Mouse (Mus musculus) lung, embryonic 14.5 days (tissue): Measurements from ENCODE around the gene Ank3. TPM values are rescaled to one million over a fixed set of nuclear protein-coding genes. Genes with fewer than 3 reads are reported as not detected.
A peak's percentile ranks its signal among the peaks of the same experiment; 100 is the strongest.

Experiments used
- ATAC-seq: fragments of 200-750 bp; cut with Nextera tagmentation; 2 replicates; pipeline ENCODE4 v1.8.0; 2017; ENCODE audit warnings: mild to moderate bottlenecking, moderate TSS enrichment, moderate library complexity; ENCODE audit not compliant: insufficient read depth
- DNase-seq: peaks from one replicate; pipeline ENCODE4 v3.0.0-alpha.2; 2015
- H3K27ac ChIP-seq: fragments of 300-500 bp; sonication (generic); 2 replicates; pipeline ENCODE4 v1.5.1; 2014; ENCODE audit warnings: low read depth, mild to moderate bottlenecking, moderate library complexity
- H3K27me3 ChIP-seq: fragments of 300-500 bp; sonication (generic); 2 replicates; pipeline ENCODE4 v1.6.1; 2014; ENCODE audit warnings: low read length, control low read depth; ENCODE audit not compliant: insufficient read depth
- H3K36me3 ChIP-seq: fragments of 300-500 bp; sonication (generic); 2 replicates; pipeline ENCODE4 v1.6.1; 2014; ENCODE audit warnings: control low read depth; ENCODE audit not compliant: insufficient read depth
- H3K4me1 ChIP-seq: fragments of 300-500 bp; sonication (generic); 2 replicates; pipeline ENCODE4 v1.6.1; 2014; ENCODE audit warnings: antibody characterized with exemption, control low read depth; ENCODE audit not compliant: insufficient read depth
- H3K4me2 ChIP-seq: fragments of 300-500 bp; sonication (generic); 2 replicates; pipeline ENCODE4 v1.6.1; 2014; ENCODE audit warnings: mild to moderate bottlenecking
- H3K4me3 ChIP-seq: fragments of 300-500 bp; sonication (generic); 2 replicates; pipeline ENCODE4 v1.5.1; 2014; ENCODE audit warnings: low read depth, low read length
- H3K9ac ChIP-seq: fragments of 300-500 bp; sonication (generic); 2 replicates; pipeline ENCODE4 v1.6.1; 2014
- H3K9me3 ChIP-seq: fragments of 300-500 bp; sonication (generic); 2 replicates; pipeline ENCODE4 v1.6.1; 2016; ENCODE audit warnings: low read depth, low read length, control low read depth
- CTCF ChIP-seq: IDR thresholded peaks from 2 replicates; pipeline ENCODE4 v1.5.1; 2016; ENCODE audit warnings: antibody characterized with exemption, low read depth
- WGBS: fragments of 180-500 bp; shearing (Covaris S2); extraction: QIAGEN DNeasy Blood & Tissue Kit; methylation state at CpG from one replicate; pipeline ENCODE4 v1.1.7; 2014; 5-methylcytosine and 5-hydroxymethylcytosine counted together
- polyA plus RNA-seq: library from polyadenylated mRNA; unstranded; fragments of >200 nt; fragmentation: Nextera tagmentation; extraction: Ambion mirVana; gene quantifications from 2 replicates; pipeline ENCODE4 v1.2.1, GENCODE M21; 2014

Gene Ank3
- polyA plus RNA-seq, 1 experiment from 2014 or later: 16.2 TPM

DNA sequence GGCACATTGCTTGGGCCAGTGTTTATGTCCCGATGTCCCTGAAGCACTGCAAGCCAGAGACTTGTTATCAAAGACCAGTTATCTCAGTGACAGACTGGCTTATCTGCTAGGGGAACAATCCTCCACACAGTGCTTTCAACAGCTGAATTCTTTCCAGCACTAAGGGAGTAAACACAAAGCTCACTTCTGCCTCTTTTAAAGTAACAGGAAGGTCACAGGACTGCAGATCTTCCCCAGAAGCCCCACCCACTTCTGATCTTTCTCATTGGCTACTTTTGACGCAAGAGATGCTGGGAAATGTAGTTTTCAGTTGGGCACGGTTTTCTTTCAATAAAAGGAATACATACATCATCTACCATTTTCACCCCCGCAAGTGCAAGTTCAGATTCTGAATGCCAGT, 489.8 kb downstream of the Ank3 start:
- H3K4me2 ChIP-seq: peak overlapping the region; percentile 57
- 0 out of 2 replicates have a peak, but pooled peaks cover 2% of the 10 kb centered on the region for H3K36me3 ChIP-seq
- no peaks in the 10 kb centered on the region for H3K9me3 ChIP-seq
- peak overlapping the region; percentile 30; the same call in 1 of the 2 replicates for H3K27ac ChIP-seq
- peak; percentile 9; the same call in 1 of the 2 replicates for TF ChIP-seq CTCF
- no peaks in the 10 kb centered on the region for H3K27me3 ChIP-seq
- WGBS: 10% methylated on average over 4 of the region's 4 CpGs
- peak overlapping the region; percentile 24; the same call in 1 of the 2 replicates for H3K4me3 ChIP-seq
- H3K4me1 ChIP-seq: no peaks in the 10 kb centered on the region
- ATAC-seq: peak; percentile 91
- DNase-seq: peak; percentile 90
- H3K9ac ChIP-seq: peak overlapping the region; percentile 23; the same call in 1 of the 2 replicates

DNA sequence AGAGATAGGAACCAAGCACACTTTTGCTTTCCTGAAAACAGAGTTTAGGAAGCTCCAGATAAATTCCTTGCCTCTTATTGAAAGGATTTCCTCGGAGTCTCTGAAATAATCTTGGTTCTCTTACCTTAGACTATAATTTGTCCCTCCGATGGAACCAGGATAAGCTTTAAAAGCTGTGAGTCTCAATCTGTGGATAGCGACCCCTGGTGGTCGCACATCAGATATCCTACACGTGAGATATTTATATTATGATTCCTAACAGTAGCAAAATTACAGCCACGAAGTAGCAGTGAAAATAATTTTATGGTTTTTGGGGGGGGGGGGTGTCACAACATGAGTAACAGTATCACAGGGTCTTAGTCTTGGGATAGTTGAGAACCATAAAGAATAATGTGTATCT, 491.2 kb downstream of the Ank3 start:
- peak; percentile 82 for DNase-seq
- no peak for ATAC-seq
- peak; percentile 76 for TF ChIP-seq CTCF

DNA sequence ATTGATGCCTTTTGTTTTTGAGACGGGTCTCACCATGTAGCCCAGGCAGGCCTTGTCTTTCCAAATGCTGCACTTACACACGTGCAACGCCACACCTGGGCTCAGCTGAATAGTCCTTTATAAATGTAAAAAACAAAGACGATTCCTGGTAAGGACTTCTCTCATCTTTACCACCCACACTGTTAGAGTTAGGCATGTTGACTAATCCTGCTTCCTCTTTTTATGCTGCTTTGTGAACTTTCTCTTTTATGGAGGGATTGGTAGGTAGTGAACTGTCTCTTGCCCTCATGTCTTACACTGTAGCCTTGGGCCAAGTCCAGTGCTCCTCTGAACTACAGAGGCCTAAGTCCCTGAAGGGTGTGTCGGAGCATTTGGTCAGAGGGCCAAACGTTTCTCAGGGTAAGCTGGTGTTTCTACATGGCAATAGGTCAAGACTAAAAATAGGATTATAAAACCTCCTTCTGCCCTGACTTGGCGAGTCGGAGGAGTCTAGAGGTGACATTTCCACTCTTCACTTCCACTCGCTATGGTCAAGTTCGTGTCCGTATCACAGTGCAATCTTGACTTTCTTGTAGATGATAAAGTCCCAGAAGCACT, 491.9 kb downstream of the Ank3 start:
- H3K9me3 ChIP-seq: no peaks in the 10 kb centered on the region
- ATAC-seq: no peak
- whole genome bisulfite sequencing: 84% methylated on average over 11 of the region's 11 CpGs

More for the DNA sequence above, 491.2 kb downstream of the Ank3 start:
- no peaks in the 10 kb centered on the region for H3K4me1 ChIP-seq
- H3K27ac ChIP-seq: no peak overlapping the region
- H3K9me3 ChIP-seq: no peaks in the 10 kb centered on the region
- H3K27me3 ChIP-seq: no peaks in the 10 kb centered on the region
- H3K9ac ChIP-seq: no peak overlapping the region
- 19% methylated on average over 6 of the region's 6 CpGs for WGBS
- no peak overlapping the region for H3K4me2 ChIP-seq
- no peak overlapping the region for H3K4me3 ChIP-seq
- H3K36me3 ChIP-seq: 0 out of 2 replicates have a peak, but pooled peaks cover 2% of the 10 kb centered on the region

DNA sequence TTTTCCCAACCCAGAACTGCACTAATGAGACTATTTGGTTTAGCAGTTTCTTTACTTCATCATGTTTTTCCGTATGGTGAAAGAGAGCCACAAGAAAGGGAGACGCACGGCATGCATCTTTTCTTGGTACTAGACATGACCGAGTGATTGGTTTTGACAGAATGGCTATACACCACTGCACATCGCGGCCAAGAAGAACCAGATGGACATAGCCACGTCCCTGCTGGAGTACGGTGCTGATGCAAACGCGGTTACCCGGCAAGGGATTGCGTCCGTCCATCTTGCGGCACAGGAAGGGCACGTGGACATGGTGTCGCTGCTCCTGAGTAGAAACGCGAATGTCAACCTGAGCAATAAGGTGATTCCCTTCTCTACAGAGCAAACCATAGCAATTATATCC, 493.6 kb downstream of the Ank3 start:
- no peak for ATAC-seq
- Histone ChIP-seq H3K4me2 (no peak overlapping the region), H3K27ac (no peak overlapping the region), H3K4me3 (no peak overlapping the region), H3K27me3 (no peaks in the 10 kb centered on the region), H3K4me1 (no peaks in the 10 kb centered on the region), H3K9me3 (no peaks in the 10 kb centered on the region), H3K9ac (no peak overlapping the region), H3K36me3 (no peaks in the 10 kb centered on the region)
- WGBS: 93% methylated on average over 18 of the region's 18 CpGs
- TF ChIP-seq CTCF: no peak
- no peak for DNase-seq

More for the DNA sequence above, 491.9 kb downstream of the Ank3 start:
- Histone ChIP-seq H3K9ac (no peak overlapping the region), H3K4me3 (no peak overlapping the region), H3K27me3 (no peaks in the 10 kb centered on the region), H3K4me2 (no peak overlapping the region), H3K36me3 (0 out of 2 replicates have a peak, but pooled peaks cover 2% of the 10 kb centered on the region), H3K27ac (no peak overlapping the region), H3K4me1 (no peaks in the 10 kb centered on the region)
- TF ChIP-seq CTCF: no peak
- no peak for DNase-seq

DNA sequence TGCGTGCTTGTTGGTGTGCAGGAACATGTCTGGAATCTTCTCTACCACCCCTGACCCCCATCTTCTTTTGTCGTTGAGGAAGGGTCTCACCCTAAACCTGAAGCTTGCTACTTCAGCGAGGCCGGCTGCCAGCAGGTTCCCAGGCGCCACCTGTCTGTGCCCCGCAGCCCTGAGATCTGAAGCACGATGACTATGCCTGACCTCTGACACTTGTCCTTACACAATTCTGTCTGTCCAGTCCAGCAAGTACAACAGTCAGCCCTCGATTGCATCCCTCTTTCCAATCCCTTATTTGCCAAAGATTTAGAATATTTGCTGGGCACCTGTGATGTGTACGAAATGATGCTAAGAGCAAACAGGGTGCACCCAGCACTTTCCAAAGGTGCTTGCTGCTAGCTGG, 497.0 kb downstream of the Ank3 start:
- Histone ChIP-seq H3K4me2 (no peak overlapping the region), H3K9me3 (no peaks in the 10 kb centered on the region), H3K4me3 (no peak overlapping the region), H3K27me3 (no peaks in the 10 kb centered on the region), H3K9ac (no peak overlapping the region), H3K27ac (no peak overlapping the region), H3K36me3 (no peaks in the 10 kb centered on the region), H3K4me1 (no peaks in the 10 kb centered on the region)
- WGBS: 55% methylated on average over 9 of the region's 9 CpGs
- ATAC-seq: no peak
- no peak for TF ChIP-seq CTCF
- DNase-seq: no peak

DNA sequence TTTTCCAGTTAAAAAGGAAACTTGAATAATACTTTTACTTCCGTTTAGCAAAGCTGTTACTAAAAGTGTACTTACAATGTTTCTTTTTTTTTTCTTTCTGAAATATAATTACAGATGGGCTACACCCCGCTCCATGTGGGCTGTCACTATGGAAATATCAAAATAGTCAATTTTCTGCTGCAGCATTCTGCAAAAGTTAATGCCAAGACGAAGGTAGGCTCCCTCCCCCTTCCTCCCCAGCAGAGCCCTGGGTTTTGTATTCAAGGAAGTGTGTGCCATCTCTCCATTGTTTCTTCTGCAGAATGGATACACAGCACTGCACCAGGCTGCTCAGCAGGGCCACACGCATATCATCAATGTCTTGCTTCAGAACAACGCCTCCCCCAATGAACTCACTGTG, 499.4 kb downstream of the Ank3 start:
- Histone ChIP-seq H3K27me3 (no peaks in the 10 kb centered on the region), H3K4me1 (no peaks in the 10 kb centered on the region), H3K36me3 (no peaks in the 10 kb centered on the region), H3K9ac (no peak overlapping the region), H3K4me2 (no peak overlapping the region), H3K9me3 (no peaks in the 10 kb centered on the region), H3K4me3 (no peak overlapping the region), H3K27ac (no peak overlapping the region)
- TF ChIP-seq CTCF: no peak
- ATAC-seq: no peak
- no peak for DNase-seq
- 81% methylated on average over 5 of the region's 5 CpGs for WGBS

DNA sequence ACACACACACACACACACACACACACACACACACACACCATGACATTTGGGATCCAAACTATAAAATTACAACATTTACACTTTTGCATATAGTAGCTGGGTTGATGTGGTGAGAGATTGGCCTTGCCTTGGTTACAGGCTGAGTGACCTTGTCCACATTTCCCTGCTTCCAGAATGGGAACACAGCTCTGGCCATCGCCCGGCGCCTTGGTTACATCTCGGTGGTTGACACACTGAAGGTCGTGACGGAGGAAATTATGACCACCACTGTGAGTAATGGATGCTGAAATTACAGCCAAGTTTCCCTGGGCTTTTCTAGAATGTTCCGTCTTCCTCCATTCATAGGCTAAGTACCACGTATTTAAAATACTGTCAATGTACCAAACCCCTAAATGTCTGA, 500.2 kb downstream of the Ank3 start:
- Histone ChIP-seq H3K27ac (no peak overlapping the region), H3K4me2 (no peak overlapping the region), H3K9me3 (no peaks in the 10 kb centered on the region), H3K36me3 (no peaks in the 10 kb centered on the region), H3K9ac (no peak overlapping the region), H3K27me3 (no peaks in the 10 kb centered on the region), H3K4me3 (no peak overlapping the region), H3K4me1 (no peaks in the 10 kb centered on the region)
- DNase-seq (no peak), ATAC-seq (no peak)
- no peak for TF ChIP-seq CTCF
- 92% methylated on average over 8 of the region's 8 CpGs for WGBS
